Mouse (Mus musculus) hindbrain, postnatal 0 days (tissue): ENCODE data around the gene Kcnh2. TPM values are rescaled to one million over a fixed set of nuclear protein-coding genes. Genes with fewer than 3 reads are reported as not detected.

Experiments
- ATAC-seq: fragments of 200-750 bp; cut with Nextera tagmentation; 2 replicates; pipeline ENCODE4 v1.8.0; 2017; ENCODE audit warnings: mild to moderate bottlenecking, moderate TSS enrichment, moderate library complexity
- DNase-seq: peaks from one replicate; pipeline ENCODE4 v3.0.0-alpha.2; 2015; ENCODE audit warnings: low spot score
- H3K27ac ChIP-seq: fragments of 300-500 bp; sonication (generic); 2 replicates; pipeline ENCODE4 v1.5.1; 2014; ENCODE audit warnings: mild to moderate bottlenecking
- H3K27me3 ChIP-seq: fragments of 300-500 bp; sonication (generic); 2 replicates; pipeline ENCODE4 v1.6.1; 2014; ENCODE audit warnings: low read length, mixed read lengths; ENCODE audit not compliant: insufficient read depth
- H3K36me3 ChIP-seq: fragments of 300-500 bp; sonication (generic); 2 replicates; pipeline ENCODE4 v1.6.1; 2014; ENCODE audit warnings: low read length, mixed read lengths; ENCODE audit not compliant: insufficient read depth
- H3K4me1 ChIP-seq: fragments of 300-500 bp; sonication (generic); 2 replicates; pipeline ENCODE4 v1.6.1; 2014; ENCODE audit warnings: antibody characterized with exemption, low read length, mixed read lengths; ENCODE audit not compliant: insufficient read depth
- H3K4me2 ChIP-seq: fragments of 300-500 bp; sonication (generic); 2 replicates; pipeline ENCODE4 v1.6.1; 2014; ENCODE audit warnings: low read depth, mild to moderate bottlenecking, low read length, moderate library complexity, mixed read lengths
- H3K4me3 ChIP-seq: fragments of 300-500 bp; sonication (generic); 2 replicates; pipeline ENCODE4 v1.5.1; 2014; ENCODE audit warnings: low read length
- H3K9ac ChIP-seq: fragments of 300-500 bp; sonication (generic); replicated peaks from 2 replicates; pipeline ENCODE4 v1.6.1; 2014; ENCODE audit warnings: mild to moderate bottlenecking, low read length, moderate library complexity, mixed read lengths
- H3K9me3 ChIP-seq: fragments of 300-500 bp; sonication (generic); 2 replicates; pipeline ENCODE4 v1.6.1; 2016; ENCODE audit warnings: low read length, mixed read lengths
- CTCF ChIP-seq: IDR thresholded peaks from 2 replicates; pipeline ENCODE4 v1.5.1; 2016; ENCODE audit warnings: antibody characterized with exemption, control low read depth, low read depth
- WGBS: fragments of 180-500 bp; shearing (Covaris S2); extraction: QIAGEN DNeasy Blood & Tissue Kit; methylation state at CpG from one replicate; pipeline ENCODE4 v1.1.7; 2014; 5-methylcytosine and 5-hydroxymethylcytosine counted together
- polyA plus RNA-seq: library from polyadenylated mRNA; unstranded; fragments of >200 nt; fragmentation: Nextera tagmentation; extraction: Ambion mirVana; gene quantifications from 2 replicates; pipeline ENCODE4 v1.2.1, GENCODE M21; 2015
- total RNA-seq: library from RNA; depleted of rRNA; stranded (reverse); fragments of >200 nt; gene quantifications from 2 replicates; pipeline ENCODE4 v1.2.3, GENCODE M21; 2014

The Kcnh2 gene
- total and polyA plus RNA-seq, 2 experiments from 2014 or later, result 11.5 to 70.5 TPM

DNA sequence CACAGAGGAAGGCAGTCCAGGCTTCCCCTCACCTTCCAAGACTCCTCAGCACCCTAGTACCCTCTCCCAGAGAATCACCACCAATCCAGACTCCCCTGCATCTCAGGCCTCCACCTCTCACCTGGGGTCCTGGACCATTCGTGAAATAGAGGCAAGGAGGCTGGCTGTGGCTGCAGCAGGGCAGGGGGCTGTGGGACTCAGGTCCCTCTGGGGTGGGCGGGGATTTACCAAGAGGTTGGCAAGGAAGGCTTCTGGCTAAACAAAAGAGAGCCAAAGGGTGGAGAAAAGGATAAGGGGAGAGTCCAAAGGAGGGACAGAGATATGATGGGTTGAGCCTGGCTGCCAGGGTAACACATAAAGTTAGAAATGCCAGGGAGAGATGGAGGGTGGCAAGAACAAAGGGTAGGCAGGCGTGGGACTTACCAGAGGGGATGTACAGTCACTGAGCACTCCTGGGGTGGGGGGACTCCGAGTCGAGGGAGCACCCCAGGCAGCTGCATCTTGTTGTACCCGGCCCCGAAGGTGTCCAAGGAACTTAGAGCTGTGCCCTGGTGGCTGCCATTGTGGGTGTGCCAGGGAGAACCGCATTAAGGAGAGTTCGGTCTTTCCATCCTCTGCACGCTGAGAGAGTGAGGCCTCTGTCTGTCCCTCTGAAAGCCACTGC, 34.6 kb upstream of the Kcnh2 start:
- Histone ChIP-seq H3K9me3 (no peaks in the 10 kb centered on the region), H3K4me3 (no peak overlapping the region), H3K27ac (no peak overlapping the region), H3K4me2 (no peak overlapping the region), H3K4me1 (peaks cover 24% of the 10 kb centered on the region), H3K36me3 (no peaks in the 10 kb centered on the region), H3K9ac (no peak overlapping the region), H3K27me3 (no peaks in the 10 kb centered on the region)
- 80% methylated on average over 10 of the region's 10 CpGs for WGBS
- TF ChIP-seq CTCF, result no peak
- DNase-seq (no peak), ATAC-seq (no peak)

DNA sequence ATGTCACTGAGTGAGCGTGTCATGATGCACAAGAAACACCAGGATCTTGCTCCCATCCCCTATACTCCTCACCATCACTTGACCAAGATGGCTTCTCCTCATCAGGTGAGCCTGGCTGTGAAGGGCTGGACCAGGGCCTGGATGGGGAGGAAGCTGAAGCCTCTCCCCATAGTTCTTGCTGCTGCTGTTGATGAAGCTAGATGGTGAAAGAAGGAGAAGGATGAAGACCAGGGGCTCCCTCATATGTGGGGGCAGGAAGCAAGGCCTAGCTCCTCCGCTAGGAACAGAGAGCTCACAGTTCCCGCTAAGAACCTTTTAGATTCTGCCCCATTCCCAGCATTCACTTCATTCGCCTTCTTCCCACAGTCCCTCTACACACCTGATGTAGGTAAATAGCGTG, 34.0 kb upstream of the Kcnh2 start:
- H3K27me3 ChIP-seq, result no peaks in the 10 kb centered on the region
- DNase-seq (no peak), ATAC-seq (no peak)
- WGBS, result 92% methylated on average over 5 of the region's 5 CpGs
- no peak for TF ChIP-seq CTCF
- no peak overlapping the region for H3K27ac ChIP-seq
- H3K9me3 ChIP-seq, result no peaks in the 10 kb centered on the region
- no peak overlapping the region for H3K4me3 ChIP-seq
- no peaks in the 10 kb centered on the region for H3K36me3 ChIP-seq
- no peak overlapping the region for H3K4me2 ChIP-seq
- H3K9ac ChIP-seq, result no peak overlapping the region
- peaks cover 24% of the 10 kb centered on the region for H3K4me1 ChIP-seq

DNA sequence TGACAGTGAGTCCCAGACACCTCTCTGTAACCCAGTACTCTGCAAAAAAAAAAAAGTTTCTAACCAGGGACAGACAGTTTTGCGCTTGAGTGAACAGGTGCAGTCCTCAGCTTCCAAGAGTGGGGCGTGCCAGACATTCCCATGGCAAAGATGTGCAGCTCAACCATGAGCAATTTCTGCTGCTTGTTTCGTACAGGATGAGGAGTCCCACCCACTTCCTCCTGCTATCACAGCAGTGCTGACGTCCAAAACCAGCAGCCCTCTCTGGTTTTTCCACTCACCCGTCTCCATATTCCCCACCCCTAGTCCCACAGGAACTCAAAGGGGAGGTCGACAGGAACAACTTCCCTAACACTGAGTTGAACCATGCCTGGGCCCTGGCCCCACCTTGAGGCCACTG, 33.0 kb upstream of the Kcnh2 start:
- no peak overlapping the region for H3K27ac ChIP-seq
- no peak for DNase-seq
- H3K27me3 ChIP-seq, result no peaks in the 10 kb centered on the region
- WGBS, result 69% methylated on average over 6 of the region's 6 CpGs
- no peak overlapping the region for H3K9ac ChIP-seq
- no peak overlapping the region for H3K4me3 ChIP-seq
- no peaks in the 10 kb centered on the region for H3K36me3 ChIP-seq
- ATAC-seq, result no peak
- no peaks in the 10 kb centered on the region for H3K9me3 ChIP-seq
- peaks cover 24% of the 10 kb centered on the region for H3K4me1 ChIP-seq
- H3K4me2 ChIP-seq, result peak overlapping the region; percentile 66; the same call in 1 of the 2 replicates
- TF ChIP-seq CTCF, result no peak

DNA sequence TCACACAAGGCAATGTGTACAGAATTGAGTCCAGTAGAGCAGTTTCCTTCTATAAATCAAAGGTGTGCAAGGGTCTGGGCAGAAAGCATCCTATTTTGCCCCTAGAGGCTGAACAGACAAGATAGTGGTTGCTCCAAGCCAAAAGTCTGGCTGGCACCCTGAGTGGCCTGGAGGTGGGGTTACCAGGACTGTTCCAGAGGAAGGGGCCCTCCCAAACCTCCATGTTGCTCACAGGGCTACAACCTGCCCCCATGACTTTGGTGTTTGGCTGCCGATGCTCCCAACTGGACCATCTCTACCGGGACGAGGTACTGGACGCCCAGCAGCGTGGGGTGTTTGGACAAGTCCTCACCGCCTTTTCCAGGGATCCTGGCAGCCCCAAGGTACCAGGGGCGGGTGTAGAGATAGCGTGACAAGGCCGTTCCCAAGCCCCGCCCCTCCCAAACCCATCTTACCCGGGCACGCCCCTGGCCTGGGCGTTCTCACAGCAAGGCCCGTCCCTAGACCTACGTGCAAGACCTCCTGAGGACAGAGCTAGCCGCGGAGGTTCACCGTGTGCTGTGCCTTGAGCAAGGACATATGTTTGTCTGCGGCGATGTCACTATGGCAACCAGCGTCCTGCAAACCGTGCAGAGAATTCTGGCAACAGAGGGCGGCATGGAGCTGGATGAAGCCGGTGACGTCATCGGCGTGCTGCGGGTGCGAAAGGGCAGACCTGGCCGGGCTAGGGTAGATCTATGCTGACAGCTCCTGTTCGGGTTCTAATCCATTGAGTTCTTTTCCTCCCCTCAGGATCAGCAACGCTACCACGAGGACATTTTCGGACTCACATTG, 31.8 kb upstream of the Kcnh2 start:
- under 1% methylated on average over 34 of the region's 34 CpGs for WGBS
- Histone ChIP-seq H3K9ac (peak overlapping the region; percentile 56), H3K9me3 (no peaks in the 10 kb centered on the region), H3K36me3 (no peaks in the 10 kb centered on the region), H3K27ac (peak overlapping the region; percentile 86), H3K27me3 (no peaks in the 10 kb centered on the region), H3K4me1 (peaks cover 24% of the 10 kb centered on the region), H3K4me3 (peak overlapping the region; percentile 46), H3K4me2 (peak overlapping the region; percentile 66)
- DNase-seq (peak; percentile 96), ATAC-seq (peak; percentile 88)
- TF ChIP-seq CTCF, result peak; percentile 74

DNA sequence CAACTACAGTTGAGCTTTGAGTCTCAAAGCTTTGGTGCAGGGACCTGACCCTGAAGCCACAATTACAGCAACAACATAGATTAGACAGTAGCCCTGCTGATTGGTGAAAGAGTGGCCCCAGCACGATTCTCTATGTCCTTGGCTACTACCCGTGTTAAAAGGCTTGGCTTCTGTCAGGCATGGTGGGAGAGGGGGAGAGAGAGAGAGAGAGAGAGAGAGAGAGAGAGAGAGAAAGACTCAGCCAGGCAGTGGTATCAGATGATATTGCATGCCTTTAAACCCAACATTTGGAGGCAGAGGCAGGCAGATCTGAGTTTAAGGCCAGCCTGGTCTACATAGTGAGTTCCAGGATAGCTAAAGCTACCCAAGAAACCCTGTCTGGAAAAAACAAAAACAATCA, 30.6 kb upstream of the Kcnh2 start:
- Histone ChIP-seq H3K9me3 (no peaks in the 10 kb centered on the region), H3K4me2 (no peak overlapping the region), H3K36me3 (no peaks in the 10 kb centered on the region), H3K4me1 (peaks cover 17% of the 10 kb centered on the region), H3K4me3 (no peak overlapping the region), H3K27ac (no peak overlapping the region), H3K27me3 (no peaks in the 10 kb centered on the region), H3K9ac (no peak overlapping the region)
- WGBS, result 60% methylated on average over 2 of the region's 2 CpGs
- no peak for TF ChIP-seq CTCF
- DNase-seq, result no peak
- ATAC-seq, result no peak

DNA sequence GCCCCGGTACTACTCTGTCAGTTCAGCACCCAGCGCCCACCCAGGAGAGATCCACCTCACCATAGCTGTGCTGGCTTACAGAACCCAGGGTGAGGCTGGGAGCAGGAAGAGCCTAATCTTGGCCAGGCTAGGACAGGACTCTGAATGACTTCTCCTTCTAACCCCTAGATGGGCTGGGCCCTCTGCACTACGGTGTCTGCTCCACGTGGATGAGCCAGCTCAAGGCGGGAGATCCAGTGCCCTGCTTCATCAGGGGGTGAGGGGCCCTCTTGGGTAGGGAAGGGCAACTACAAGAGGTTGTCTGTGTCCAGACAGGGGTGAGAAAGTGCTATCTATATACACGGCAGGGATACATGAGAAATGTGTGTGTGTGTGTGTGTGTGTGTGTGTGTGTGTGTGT, 30.1 kb upstream of the Kcnh2 start:
- 72% methylated on average over 6 of the region's 6 CpGs for WGBS
- DNase-seq (no peak), ATAC-seq (no peak)
- Histone ChIP-seq H3K4me1 (peaks cover 13% of the 10 kb centered on the region), H3K9me3 (no peaks in the 10 kb centered on the region), H3K4me3 (no peak overlapping the region), H3K27me3 (no peaks in the 10 kb centered on the region), H3K27ac (no peak overlapping the region), H3K36me3 (no peaks in the 10 kb centered on the region), H3K9ac (no peak overlapping the region), H3K4me2 (no peak overlapping the region)
- TF ChIP-seq CTCF, result no peak

DNA sequence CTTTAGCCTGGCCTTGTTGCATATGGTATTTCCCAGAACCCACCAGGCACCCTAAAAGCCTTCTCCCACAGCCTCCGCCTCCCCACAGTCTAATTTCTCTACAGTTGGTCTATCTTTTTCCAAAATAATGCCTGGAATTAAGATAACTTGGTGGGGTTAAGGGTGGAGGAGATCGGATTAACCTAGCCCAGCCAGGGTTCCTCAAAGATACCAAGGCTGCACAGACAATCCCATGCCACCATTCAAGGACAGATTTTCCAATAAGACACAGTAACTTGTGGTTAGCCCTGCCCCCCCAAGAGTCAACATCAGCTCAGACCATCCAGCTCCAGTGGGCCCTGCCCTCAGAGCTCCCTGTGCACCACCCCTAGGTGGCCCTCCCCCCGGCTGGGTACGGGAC, 29.1 kb upstream of the Kcnh2 start:
- Histone ChIP-seq H3K36me3 (no peaks in the 10 kb centered on the region), H3K27me3 (no peaks in the 10 kb centered on the region), H3K9me3 (no peaks in the 10 kb centered on the region), H3K4me1 (peaks cover 12% of the 10 kb centered on the region), H3K4me2 (no peak overlapping the region), H3K27ac (no peak overlapping the region), H3K4me3 (no peak overlapping the region), H3K9ac (no peak overlapping the region)
- ATAC-seq, result no peak
- WGBS, result 93% methylated on average over 4 of the region's 4 CpGs
- DNase-seq, result no peak
- no peak for TF ChIP-seq CTCF
